Mouse (Mus musculus) liver, embryonic 14.5 days (tissue): ENCODE data around the gene Fkbp8.

ENCODE experiments used
- CTCF ChIP-seq: IDR thresholded peaks from 2 replicates; pipeline ENCODE4 v1.5.1; 2016; ENCODE audit warnings: antibody characterized with exemption, low read depth, control low read depth
- EP300 ChIP-seq: IDR thresholded peaks from 2 replicates; pipeline ENCODE4 v1.6.1; 2016; ENCODE audit warnings: antibody characterized with exemption, low read depth

DNA sequence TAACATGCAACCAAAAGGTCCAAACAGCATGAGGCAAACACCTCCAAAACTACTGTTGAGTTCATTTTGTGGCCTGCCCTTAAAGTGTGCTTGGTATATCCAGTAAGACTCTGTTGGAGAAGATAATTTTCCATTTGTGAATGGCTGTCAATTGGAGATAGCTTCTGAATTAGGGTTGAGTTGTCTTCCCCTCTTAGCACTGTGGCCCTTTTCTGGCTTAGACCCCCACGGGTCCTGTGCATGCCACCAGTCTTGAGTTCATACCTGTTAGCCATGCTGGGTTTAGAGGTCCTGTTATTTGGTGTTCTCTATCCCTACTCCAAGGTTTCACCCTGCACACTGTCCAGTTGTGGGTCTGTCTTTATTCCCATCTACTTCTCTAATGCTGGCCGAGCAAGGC, 15.8 kb upstream of the Fkbp8 start:
- TF ChIP-seq CTCF (no peak), EP300 (no peak)
